12 mouse cellular contexts compared by ENCODE assay signal in the genomic region with DNA sequence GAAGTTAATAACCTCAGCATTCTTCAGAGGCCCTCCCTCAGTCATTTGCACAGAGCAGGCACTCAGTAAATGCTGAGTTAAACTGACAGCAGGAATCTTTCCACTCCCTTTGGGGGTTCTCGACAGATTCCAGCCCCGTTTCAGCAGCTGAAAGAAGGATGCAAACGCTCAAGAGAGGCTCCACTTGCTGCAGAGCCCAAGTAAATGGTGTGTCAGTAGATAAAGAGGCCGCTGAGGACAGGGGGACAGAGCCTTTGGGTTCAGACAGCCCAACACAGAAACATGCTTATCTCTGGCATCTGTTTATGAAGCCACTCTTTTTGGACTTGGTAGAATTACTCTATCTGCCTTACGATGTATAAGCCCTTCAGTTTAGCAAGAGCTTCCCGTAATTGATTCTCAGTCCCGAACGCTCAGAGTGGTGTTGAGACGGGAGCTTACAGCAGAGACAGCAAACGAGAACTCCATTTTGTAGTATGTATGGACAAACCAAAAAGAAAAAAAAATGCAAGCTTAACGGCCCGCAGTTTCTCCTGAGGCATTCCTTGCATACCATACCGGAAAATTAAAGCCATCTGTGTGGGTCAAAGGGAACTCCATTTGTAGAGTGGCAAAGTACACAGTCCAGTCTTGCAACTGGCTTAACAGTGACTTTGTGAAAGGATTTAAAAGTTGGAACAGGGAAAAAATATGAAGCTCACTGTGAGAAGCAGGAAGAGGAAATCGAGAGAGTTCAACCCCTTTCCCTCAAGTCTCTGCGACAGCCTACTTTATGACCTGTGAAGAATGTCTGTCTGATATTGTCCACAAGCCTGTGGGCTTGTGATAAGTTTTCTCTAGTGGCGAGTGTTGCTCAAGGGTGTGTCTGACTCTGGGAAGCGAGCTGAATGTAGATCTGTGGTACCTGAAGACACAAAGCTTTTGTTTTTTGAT. TPM values are rescaled to one million over a fixed set of nuclear protein-coding genes. Genes with fewer than 3 reads are reported as not detected.
DNase-seq lines count a peak whose midpoint lies in the region; ATAC-seq and TF ChIP-seq lines count a peak whose summit lies in the region.
"Had no signal": no experiment of that assay in that cellular context is flagged by ENCODE, and none has a peak within 500 bp of the region (broad histone marks: within the 10 kb centered on the region; RNA-seq: fewer than 3 reads in every experiment).

No protein-coding gene starts in this region.

- intact Hi-C loops in left cerebral cortex, postnatal 4 days (cut with DNase I) = no loop called here

- H3K27me3 ChIP-seq in midbrain, embryonic 10.5 days (ENCODE audit: low read depth, poor library complexity, severe bottlenecking) = no peaks in the 10 kb centered on the region
- H3K27me3 ChIP-seq in midbrain, embryonic 16.5 days (ENCODE audit: control insufficient read depth, insufficient read depth, low read depth, low read length) = no peaks in the 10 kb centered on the region
- no peaks in the 10 kb centered on the region for H3K27me3 ChIP-seq in heart, embryonic 16.5 days (ENCODE audit: control insufficient read depth, insufficient read depth, low read length)
- H3K27me3 ChIP-seq in limb, embryonic 14.5 days (ENCODE audit: control insufficient read depth, insufficient read depth, low read length) = no peaks in the 10 kb centered on the region
- no peaks in the 10 kb centered on the region for H3K27me3 ChIP-seq in stomach, embryonic 16.5 days (ENCODE audit: control insufficient read depth, insufficient read depth, low read length)
- H3K27me3 ChIP-seq: megakaryocyte, embryonic 14.5 days had no signal

- H3K4me3 ChIP-seq in midbrain, embryonic 10.5 days = no peak overlapping the region
- no peak overlapping the region for H3K4me3 ChIP-seq in midbrain, embryonic 16.5 days (ENCODE audit: low read depth, low read length)
- no peak overlapping the region for H3K4me3 ChIP-seq in heart, embryonic 16.5 days (ENCODE audit: low read length)
- no peak overlapping the region for H3K4me3 ChIP-seq in limb, embryonic 14.5 days (replicated peaks; ENCODE audit: low read length)
- H3K4me3 ChIP-seq in stomach, embryonic 16.5 days (replicated peaks; ENCODE audit: low read length) = no peak overlapping the region
- H3K4me3 ChIP-seq: megakaryocyte, embryonic 14.5 days had no signal

- ATAC-seq in midbrain, embryonic 16.5 days = no peak
- no peak for ATAC-seq in heart, embryonic 16.5 days (replicated peaks; ENCODE audit: extremely low read depth, insufficient read depth, low FRiP score)
- ATAC-seq in limb, embryonic 14.5 days (ENCODE audit: low FRiP score, low read depth) = peak; percentile 62
- ATAC-seq in stomach, embryonic 16.5 days (ENCODE audit: insufficient read depth, low FRiP score) = peak; percentile 30; the same call in 1 of the 2 replicates

- no peak overlapping the region for H3K9ac ChIP-seq in midbrain, embryonic 16.5 days (ENCODE audit: low read depth, low read length)
- no peak overlapping the region for H3K9ac ChIP-seq in heart, embryonic 16.5 days (ENCODE audit: low read length)
- H3K9ac ChIP-seq in limb, embryonic 14.5 days (ENCODE audit: low read depth, low read length, severe bottlenecking) = no peak overlapping the region
- no peak overlapping the region; the same call in 1 of the 2 replicates for H3K9ac ChIP-seq in stomach, embryonic 16.5 days (ENCODE audit: low read length)

- peak; percentile 25 for DNase-seq in midbrain, embryonic 10.5 days (ENCODE audit: low spot score)
- DNase-seq in limb, embryonic 14.5 days (ENCODE audit: low spot score) = peak; percentile 82
- no peak for DNase-seq in spleen, postnatal 4 days (ENCODE audit: low spot score in 2 of 2)
- DNase-seq in left cerebral cortex, postnatal 4 days = no peak
- DNase-seq in adrenal gland, postnatal 4 days (ENCODE audit: low spot score in 2 of 2) = no peak
- DNase-seq: thymus, postnatal 4 days had no signal

- H3K36me3 ChIP-seq in midbrain, embryonic 10.5 days = no peaks in the 10 kb centered on the region
- H3K36me3 ChIP-seq in midbrain, embryonic 16.5 days (ENCODE audit: control insufficient read depth, insufficient read depth, low read length) = no peaks in the 10 kb centered on the region
- H3K36me3 ChIP-seq in heart, embryonic 16.5 days (ENCODE audit: control insufficient read depth, insufficient read depth) = peaks cover 23% of the 10 kb centered on the region; the same call in 1 of the 2 replicates
- peaks cover 30% of the 10 kb centered on the region; the same call in 1 of the 2 replicates for H3K36me3 ChIP-seq in limb, embryonic 14.5 days (ENCODE audit: control insufficient read depth, insufficient read depth, low read length)
- H3K36me3 ChIP-seq in stomach, embryonic 16.5 days (ENCODE audit: control insufficient read depth, insufficient read depth, low read length) = 0 out of 2 replicates have a peak, but pooled peaks cover 4% of the 10 kb centered on the region
- H3K36me3 ChIP-seq: G1E had no signal

- TF ChIP-seq POLR2A in limb, embryonic 14.5 days (IDR thresholded peaks at IDR 0.05; ENCODE audit: borderline replicate concordance, extremely low read depth, insufficient read depth, insufficient read length) = no peak

- no peaks in the 10 kb centered on the region for H3K9me3 ChIP-seq in midbrain, embryonic 10.5 days (replicated peaks)
- no peaks in the 10 kb centered on the region for H3K9me3 ChIP-seq in midbrain, embryonic 16.5 days (replicated peaks; ENCODE audit: control insufficient read depth, low read length, poor library complexity, severe bottlenecking)
- no peaks in the 10 kb centered on the region for H3K9me3 ChIP-seq in heart, embryonic 16.5 days (replicated peaks; ENCODE audit: control insufficient read depth, low read length)
- no peaks in the 10 kb centered on the region for H3K9me3 ChIP-seq in limb, embryonic 14.5 days (ENCODE audit: control insufficient read depth, low read length)
- no peaks in the 10 kb centered on the region for H3K9me3 ChIP-seq in stomach, embryonic 16.5 days (replicated peaks; ENCODE audit: control insufficient read depth, low read length)

- peak overlapping the region; percentile 69 for H3K27ac ChIP-seq in midbrain, embryonic 10.5 days (replicated peaks)
- no peak overlapping the region for H3K27ac ChIP-seq in midbrain, embryonic 16.5 days (ENCODE audit: low read length)
- peak overlapping the region; percentile 56 for H3K27ac ChIP-seq in heart, embryonic 16.5 days (ENCODE audit: low read length)
- H3K27ac ChIP-seq in limb, embryonic 14.5 days (replicated peaks; ENCODE audit: low read depth, low read length) = peak overlapping the region; percentile 90
- H3K27ac ChIP-seq in stomach, embryonic 16.5 days (ENCODE audit: low read length) = peak overlapping the region; percentile 73

- no peak overlapping the region for H3K4me2 ChIP-seq in midbrain, embryonic 16.5 days (ENCODE audit: low read length)
- H3K4me2 ChIP-seq in heart, embryonic 16.5 days (ENCODE audit: low read depth, low read length) = peak overlapping the region; percentile 1; the same call in 1 of the 2 replicates
- peak overlapping the region; percentile 8 for H3K4me2 ChIP-seq in limb, embryonic 14.5 days (replicated peaks; ENCODE audit: low read depth, low read length, severe bottlenecking)
- peak overlapping the region; percentile 9; the same call in 1 of the 2 replicates for H3K4me2 ChIP-seq in stomach, embryonic 16.5 days (ENCODE audit: low read depth, low read length)

- WGBS in midbrain, embryonic 10.5 days = 66% methylated on average over 17 of the region's 17 CpGs
- whole genome bisulfite sequencing in midbrain, embryonic 16.5 days = 69% methylated on average over 17 of the region's 17 CpGs
- WGBS in heart, embryonic 16.5 days = 19% methylated on average over 17 of the region's 17 CpGs
- WGBS in limb, embryonic 14.5 days = 8% methylated on average over 17 of the region's 17 CpGs
- 16% methylated on average over 17 of the region's 17 CpGs for WGBS in stomach, embryonic 16.5 days

- H3K4me1 ChIP-seq in midbrain, embryonic 10.5 days = 0 out of 2 replicates have a peak, but pooled peaks cover 7% of the 10 kb centered on the region
- H3K4me1 ChIP-seq in midbrain, embryonic 16.5 days (ENCODE audit: control insufficient read depth, insufficient read depth, low read length) = no peaks in the 10 kb centered on the region
- peaks cover 43% of the 10 kb centered on the region for H3K4me1 ChIP-seq in heart, embryonic 16.5 days (ENCODE audit: control insufficient read depth, insufficient read depth, low read length)
- H3K4me1 ChIP-seq in limb, embryonic 14.5 days (ENCODE audit: control insufficient read depth, insufficient read depth, low read length) = peaks cover 57% of the 10 kb centered on the region
- H3K4me1 ChIP-seq in stomach, embryonic 16.5 days (ENCODE audit: control insufficient read depth, insufficient read depth, low read length) = peaks cover 24% of the 10 kb centered on the region
- H3K4me1 ChIP-seq: megakaryocyte, embryonic 14.5 days had no signal

RNA-seq across cellular contexts. Expression of gene Slc38a4, which starts 55.2 kb away (rescaled TPM):
- polyA plus RNA-seq in midbrain, embryonic 10.5 days (2016; fragmentation: Nextera tagmentation; extraction: Ambion mirVana) = 24.4 and 27.3 TPM in 2 replicates
- 4.1 and 4.2 TPM in 2 replicates for polyA plus RNA-seq in midbrain, embryonic 16.5 days (2015; fragmentation: Nextera tagmentation; extraction: Ambion mirVana)
- polyA plus RNA-seq in heart, embryonic 16.5 days (2015; fragmentation: Nextera tagmentation; extraction: Ambion mirVana) = 95.0 and 96.5 TPM in 2 replicates
- 80.0 and 101 TPM in 2 replicates for polyA plus RNA-seq in limb, embryonic 14.5 days (2012; rRNA removed)
- 111 and 118 TPM in 2 replicates for polyA plus RNA-seq in limb, embryonic 14.5 days (2014; fragmentation: Nextera tagmentation; extraction: Ambion mirVana)
- polyA plus RNA-seq in stomach, embryonic 16.5 days (2015; fragmentation: Nextera tagmentation; extraction: Ambion mirVana) = 51.7 and 63.0 TPM in 2 replicates
- total RNA-seq in left cerebral cortex, postnatal 4 days (2021) = 1 to 10 TPM; 2.8 to 3.1 TPM
- 10 to 100 TPM; 30.2 to 62.8 TPM for total RNA-seq in adrenal gland, postnatal 4 days (2021)
- total RNA-seq: common myeloid progenitor, adult 5-6 weeks had no signal
- polyA plus RNA-seq: G1E had no signal

Comparison
In these comparisons a context has a peak if more than half of its experiments do, and no peak if none do; other contexts are left out.
1. DNase-seq: peak in midbrain, embryonic 10.5 days (single experiment) and limb, embryonic 14.5 days (single experiment); none in spleen, postnatal 4 days (0 of 2), left cerebral cortex, postnatal 4 days (single experiment) and adrenal gland, postnatal 4 days (0 of 2).
2. ATAC-seq: peak in limb, embryonic 14.5 days (single experiment) and stomach, embryonic 16.5 days (single experiment); none in midbrain, embryonic 16.5 days (single experiment) and heart, embryonic 16.5 days (single experiment).